Mouse (Mus musculus) kidney, adult 2 months (tissue): ENCODE data around the gene Ift22.

Experiments used
- CTCF ChIP-seq: fragments of 200-500 bp; conservative IDR thresholded peaks from 2 replicates; pipeline ENCODE4 v1.5.1; 2011; ENCODE audit warnings: low read depth, mild to moderate bottlenecking, control low read depth, low read length, moderate library complexity, mixed read lengths; ENCODE audit not compliant: insufficient read depth, insufficient read length
- POLR2A ChIP-seq: fragments of 200-500 bp; IDR thresholded peaks from one replicate; pipeline ENCODE4 v1.6.1; 2011; ENCODE audit warnings: low read depth, low read length, control low read depth

DNA sequence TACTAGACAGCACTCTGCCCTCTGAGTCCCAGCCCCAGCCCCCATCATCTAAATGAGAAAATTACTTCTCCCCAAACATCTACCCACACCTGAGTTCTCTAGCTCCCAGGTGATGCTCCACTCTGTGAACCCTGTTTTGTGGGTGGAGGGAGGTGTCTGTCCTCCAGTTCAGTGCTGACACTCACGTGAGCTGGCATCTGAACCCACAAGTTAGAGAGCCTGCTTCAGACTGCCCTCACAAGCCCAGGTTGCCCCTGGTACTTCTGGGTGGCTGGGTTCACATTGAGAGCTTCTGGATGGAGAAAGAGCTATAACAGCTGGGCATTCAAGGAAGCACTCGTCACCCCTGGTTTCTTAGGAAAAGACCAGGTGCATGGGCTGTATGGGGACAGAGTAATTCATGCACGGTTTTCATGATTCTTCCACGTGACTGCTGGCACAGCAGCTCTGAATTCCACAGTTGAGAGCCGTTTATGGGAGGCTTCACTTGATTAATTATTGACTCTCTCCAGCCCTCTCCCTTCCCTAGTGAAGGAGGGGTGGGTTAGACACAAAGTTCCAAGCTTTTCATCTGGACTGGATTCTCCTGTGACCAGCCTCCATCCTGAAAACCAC lies 51.1 kb downstream of the Ift22 start:
- no peak for TF ChIP-seq CTCF
- no peak for TF ChIP-seq POLR2A
